Mouse (Mus musculus) monocyte, adult 5-6 weeks (primary cell): ENCODE data around the gene Ssna1. TPM values are rescaled to one million over a fixed set of nuclear protein-coding genes. Genes with fewer than 3 reads are reported as not detected.

Experiments used
- ATAC-seq: fragments of 153-309, 156-312 bp; replicated peaks from 2 replicates; pipeline ENCODE4 v1.8.0; 2017; ENCODE audit warnings: mild to moderate bottlenecking; ENCODE audit not compliant: low TSS enrichment, insufficient number of reproducible peaks, severe bottlenecking, poor library complexity, low FRiP score
- total RNA-seq: library from RNA; stranded (forward); fragments of 200-1000, 200-491, 200-594 nt; gene quantifications from 3 replicates; pipeline ENCODE4 v1.2.3, GENCODE M21; 2017

Gene Ssna1
- total RNA-seq, 1 experiment from 2014 or later, result 31.8 TPM

DNA sequence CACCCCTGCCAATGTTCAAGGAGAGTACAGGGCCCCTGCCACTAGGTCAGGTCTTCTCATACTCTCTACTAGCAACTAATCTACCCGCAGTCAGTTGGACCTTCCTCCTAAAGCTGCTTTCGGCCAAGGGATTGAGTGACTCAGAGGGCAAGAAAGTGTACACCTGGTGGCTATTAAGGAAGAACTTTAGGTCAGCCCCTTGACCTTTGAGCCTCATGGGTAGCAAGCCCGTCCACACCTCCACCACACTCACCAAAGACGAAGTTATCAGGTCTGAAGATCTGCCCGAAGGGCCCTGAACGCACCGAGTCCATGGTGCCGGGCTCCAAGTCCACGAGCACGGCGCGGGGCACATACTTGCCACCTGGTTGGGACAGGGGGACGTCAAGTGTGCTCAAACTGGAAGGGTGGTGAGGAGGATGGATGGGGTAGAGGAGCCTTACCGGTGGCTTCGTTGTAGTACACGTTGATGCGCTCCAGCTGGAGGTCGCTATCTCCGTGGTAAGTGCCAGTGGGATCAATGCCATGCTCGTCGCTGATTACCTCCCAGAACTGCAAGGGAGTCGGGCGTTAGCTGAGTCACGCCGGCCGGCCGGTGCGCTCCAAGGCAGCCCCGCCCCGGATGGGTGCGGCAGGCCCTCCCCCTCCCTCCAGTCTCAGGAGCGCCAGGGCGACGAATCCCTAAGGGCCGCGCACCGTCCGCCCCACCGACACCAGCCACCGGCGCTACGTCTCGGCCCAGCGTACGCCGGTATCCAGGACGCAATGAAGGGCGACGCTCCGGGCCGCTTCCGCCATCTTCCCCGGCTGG is 48.4 kb downstream of the Ssna1 start:
- peak; percentile 1; the same call in 1 of the 2 replicates for ATAC-seq

GRCm38 (mm10) chr2:25221331-25221772 is 50.9 kb downstream of the Ssna1 start:
- no peak for ATAC-seq

Other genes starting within 250 kb of the Ssna1 start
- 7.6 to 28.3 TPM (median 20.0 TPM) in 3 replicates for gene Nsmf, start 218.1 kb downstream of the Ssna1 start, total RNA-seq
- gene Entpd8, start 192.1 kb downstream of the Ssna1 start, total RNA-seq, result not detected in 3 replicates
- 0.78 TPM in 1 of 3 replicates, not detected in the others for gene Noxa1, start 177.3 kb downstream of the Ssna1 start, total RNA-seq
- 22.3 to 51.8 TPM (median 24.4 TPM) in 3 replicates for gene Nrarp, start 91.7 kb downstream of the Ssna1 start, total RNA-seq
- gene Tor4a, start 75.6 kb downstream of the Ssna1 start, total RNA-seq, result 28.8 to 64.7 TPM (median 31.0 TPM) in 3 replicates
- 82.8 to 113 TPM (median 105 TPM) in 3 replicates for gene Nelfb, start 60.9 kb downstream of the Ssna1 start, total RNA-seq
- gene Stpg3, start 57.8 kb downstream of the Ssna1 start, total RNA-seq, result not detected in 3 replicates
- gene Fam166a, start 53.7 kb downstream of the Ssna1 start, total RNA-seq, result not detected in 3 replicates
- gene Tubb4b, start 47.7 kb downstream of the Ssna1 start, total RNA-seq, result 161 to 206 TPM (median 166 TPM) in 3 replicates
- not detected in 3 replicates for gene Slc34a3, start 38.1 kb downstream of the Ssna1 start, total RNA-seq
- gene Rnf224, start 35.7 kb downstream of the Ssna1 start, total RNA-seq, result not detected in 3 replicates
- not detected in 3 replicates for gene Rnf208, start 30.2 kb downstream of the Ssna1 start, total RNA-seq
- gene Cysrt1, start 30.0 kb downstream of the Ssna1 start, total RNA-seq, result not detected in 3 replicates
- gene AL732309.1, start 25.6 kb downstream of the Ssna1 start, total RNA-seq, result 4.5 to 4.9 TPM in 2 of 3 replicates, not detected in the other
- gene Tmem203, start 17.0 kb downstream of the Ssna1 start, total RNA-seq, result 12.2 to 16.8 TPM (median 15.6 TPM) in 3 replicates
- 7.1 to 9.2 TPM (median 8.4 TPM) in 3 replicates for gene Tprn, start 9.8 kb downstream of the Ssna1 start, total RNA-seq
- gene Anapc2, start within 50 bp of the Ssna1 start, total RNA-seq, result 42.6 to 64.9 TPM (median 43.8 TPM) in 3 replicates
- not detected in 3 replicates for gene Tmem210, start 15.7 kb upstream of the Ssna1 start, total RNA-seq
- gene Lrrc26, start 17.5 kb upstream of the Ssna1 start, total RNA-seq, result not detected in 3 replicates
- gene Grin1, start 46.7 kb upstream of the Ssna1 start, total RNA-seq, result 0.49 TPM in 1 of 3 replicates, not detected in the others
- gene Man1b1, start 59.9 kb upstream of the Ssna1 start, total RNA-seq, result 31.6 to 66.4 TPM (median 33.3 TPM) in 3 replicates
- 24.8 to 101 TPM (median 57.4 TPM) in 3 replicates for gene Dpp7, start 83.9 kb upstream of the Ssna1 start, total RNA-seq
- gene Uap1l1, start 93.2 kb upstream of the Ssna1 start, total RNA-seq, result 6.6 to 19.5 TPM (median 12.9 TPM) in 3 replicates
- gene Sapcd2, start 99.9 kb upstream of the Ssna1 start, total RNA-seq, result 4.3 TPM in 1 of 3 replicates, not detected in the others
- not detected in 3 replicates for gene Entpd2, start 123.4 kb upstream of the Ssna1 start, total RNA-seq
- gene Npdc1, start 126.9 kb upstream of the Ssna1 start, total RNA-seq, result not detected in 3 replicates
- 8.9 to 13.9 TPM (median 11.0 TPM) in 3 replicates for gene Fut7, start 150.8 kb upstream of the Ssna1 start, total RNA-seq
- 16.8 to 46.8 TPM (median 17.5 TPM) in 3 replicates for gene Abca2, start 156.3 kb upstream of the Ssna1 start, total RNA-seq
- gene Clic3, start 184.4 kb upstream of the Ssna1 start, total RNA-seq, result not detected in 3 replicates
- gene Paxx, start 188.7 kb upstream of the Ssna1 start, total RNA-seq, result 21.4 to 39.6 TPM (median 32.9 TPM) in 3 replicates
- gene Ptgds, start 197.6 kb upstream of the Ssna1 start, total RNA-seq, result not detected in 3 replicates
- not detected in 3 replicates for gene Lcn12, start 221.5 kb upstream of the Ssna1 start, total RNA-seq
- 33.3 to 58.1 TPM (median 38.6 TPM) in 3 replicates for gene Fbxw5, start 228.3 kb upstream of the Ssna1 start, total RNA-seq
- not detected in 3 replicates for gene C8g, start 229.3 kb upstream of the Ssna1 start, total RNA-seq